Mouse (Mus musculus) gastrocnemius, postnatal 10 days (tissue): ENCODE results near the gene Atp6v0e2. TPM values are rescaled to one million over a fixed set of nuclear protein-coding genes. Genes with fewer than 3 reads are reported as not detected.
"Not testable (repeated sequence)": the region's sequence is repeated elsewhere in the genome, so short reads cannot be mapped to it uniquely, and the experiment has no call there.

Experiments
- DNase-seq: peaks from one replicate; pipeline ENCODE4 v3.0.0; 2021; ENCODE audit warnings: mixed read lengths
- long read RNA-seq, 2 experiments: library from polyadenylated mRNA; stranded (forward); transcript quantifications; one replicate each; pipeline ENCODE4 v2.0.0; 2021
- total RNA-seq, 2 experiments: library from RNA; stranded (reverse); gene quantifications; 2 replicates each; pipeline ENCODE4 v1.2.3; 2021

Gene Atp6v0e2
- total RNA-seq, result 10 to 100 TPM; 42.3 to 47.3 TPM
- long read RNA-seq, experiment 1, transcript Atp6v0e2-201 (4 exons, 1,789 nt), result major isoform, 78 of 84 reads
- long read RNA-seq, experiment 1, partial matches to known transcripts, result 6 of 84 reads
- long read RNA-seq, experiment 1, other reads (novel, unspliced or antisense), result 0 of 84 reads
- long read RNA-seq, experiment 2, transcript Atp6v0e2-201 (4 exons, 1,789 nt), result major isoform, 76 of 84 reads
- long read RNA-seq, experiment 2, partial matches to known transcripts, result 7 of 84 reads
- long read RNA-seq, experiment 2, other reads (novel, unspliced or antisense), result 0 of 84 reads

DNA sequence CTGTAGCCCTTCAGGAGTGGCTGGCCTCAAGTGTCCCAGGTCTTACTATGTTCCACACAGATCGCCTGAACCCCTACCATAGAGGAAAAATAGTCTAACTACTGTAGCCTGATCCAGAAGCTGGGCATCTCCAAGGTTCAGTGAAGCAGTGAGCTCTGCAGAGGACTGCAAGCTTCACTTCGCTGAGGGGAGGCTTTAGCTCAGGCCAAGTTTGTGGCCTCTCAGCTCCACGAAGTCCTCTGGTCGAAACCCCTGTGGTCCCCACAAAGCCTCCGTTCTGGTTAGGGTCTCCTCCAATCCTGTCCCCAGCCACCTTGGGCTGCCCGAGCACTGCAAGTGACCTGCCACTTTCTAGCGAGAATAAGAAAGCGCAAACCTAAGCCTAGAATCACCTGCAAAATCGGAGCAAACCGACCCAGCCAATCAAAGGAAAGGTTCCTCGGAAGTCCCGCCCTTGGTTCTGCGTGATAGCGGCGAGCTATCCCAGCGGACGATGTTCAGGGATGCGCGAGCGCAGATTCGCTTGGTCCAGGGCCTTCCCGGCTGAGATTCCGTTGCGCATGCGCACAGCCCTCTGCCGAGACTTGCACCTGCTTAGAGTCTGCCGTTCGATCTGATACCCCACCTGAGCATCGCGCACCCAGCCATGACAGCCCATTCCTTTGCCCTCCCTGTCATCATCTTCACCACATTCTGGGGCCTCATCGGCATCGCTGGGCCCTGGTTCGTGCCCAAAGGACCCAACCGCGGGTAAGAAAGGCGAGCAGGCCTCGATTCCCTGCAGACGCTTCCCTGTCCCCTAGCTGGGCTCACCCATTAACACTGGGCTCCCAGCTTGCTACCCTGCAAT lies at the start of gene Atp6v0e2:
Gene Atp6v0e2 (plus strand): TSS at position 511 of the 850 bp plus-strand sequence.
- peak; percentile 84 for DNase-seq

DNA sequence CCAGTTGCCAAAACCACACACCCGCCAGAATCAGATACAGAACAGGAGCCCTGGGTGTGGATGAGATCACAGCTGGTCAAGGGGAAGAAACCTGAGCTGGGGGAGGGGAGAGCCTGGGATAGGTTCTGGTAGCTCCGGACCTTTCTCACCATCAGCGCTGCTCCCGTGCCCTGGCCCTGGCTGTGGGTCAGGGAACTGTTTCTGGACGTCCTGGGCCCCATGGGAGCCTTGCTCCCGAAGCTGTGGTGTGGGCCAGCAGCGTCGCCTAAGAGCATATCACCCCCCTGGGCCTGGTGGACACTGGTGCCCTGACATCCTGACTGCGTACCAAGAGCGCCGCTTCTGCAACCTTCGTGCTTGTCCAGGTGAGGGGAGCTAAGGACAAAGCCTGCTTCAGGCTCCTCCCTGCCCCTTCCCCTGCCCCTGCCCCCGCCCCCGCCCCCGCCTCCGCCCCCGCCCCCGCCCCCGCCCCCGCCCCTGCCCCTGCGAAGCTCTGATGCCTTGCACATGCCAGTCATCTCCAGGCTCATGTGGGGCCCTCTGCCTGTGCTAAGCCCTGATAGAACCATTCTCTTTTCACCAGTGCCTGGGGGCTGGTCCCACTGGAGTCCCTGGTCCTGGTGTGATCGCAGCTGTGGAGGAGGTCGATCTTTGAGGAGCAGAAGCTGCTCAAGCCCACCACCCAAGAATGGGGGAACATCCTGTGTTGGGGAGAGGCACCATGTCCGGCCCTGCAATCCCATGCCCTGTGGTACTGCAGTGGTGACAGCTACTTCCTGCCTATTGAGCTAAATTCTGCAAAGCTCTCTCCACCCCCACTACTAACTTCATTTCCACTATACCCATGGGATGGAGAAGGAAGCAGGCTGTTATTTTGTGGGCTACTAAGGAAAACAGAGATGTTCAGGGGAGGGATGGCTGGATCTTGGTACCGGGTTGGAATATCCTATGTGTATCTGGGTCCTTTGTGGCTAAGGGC lies 49.4 kb upstream of the Atp6v0e2 start:
- DNase-seq, result peak; percentile 30

DNA sequence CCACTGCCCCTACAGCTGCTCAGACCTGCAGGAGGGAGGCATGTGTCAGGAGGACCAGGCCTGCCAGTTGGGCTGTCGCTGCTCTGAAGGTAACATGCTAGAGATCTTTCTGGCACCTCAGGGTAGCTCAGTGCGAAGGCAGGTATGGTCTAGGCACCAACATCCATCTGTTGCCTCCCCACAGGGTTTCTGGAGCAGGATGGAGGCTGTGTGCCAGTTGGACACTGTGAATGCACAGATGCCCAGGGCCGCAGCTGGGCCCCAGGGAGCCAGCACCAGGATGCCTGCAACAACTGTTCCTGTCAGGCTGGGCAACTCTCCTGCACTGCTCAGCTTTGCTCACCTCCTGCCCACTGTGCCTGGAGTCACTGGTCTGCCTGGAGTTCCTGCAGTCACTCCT lies 47.7 kb upstream of the Atp6v0e2 start:
- DNase-seq, result peak; percentile 38

DNA sequence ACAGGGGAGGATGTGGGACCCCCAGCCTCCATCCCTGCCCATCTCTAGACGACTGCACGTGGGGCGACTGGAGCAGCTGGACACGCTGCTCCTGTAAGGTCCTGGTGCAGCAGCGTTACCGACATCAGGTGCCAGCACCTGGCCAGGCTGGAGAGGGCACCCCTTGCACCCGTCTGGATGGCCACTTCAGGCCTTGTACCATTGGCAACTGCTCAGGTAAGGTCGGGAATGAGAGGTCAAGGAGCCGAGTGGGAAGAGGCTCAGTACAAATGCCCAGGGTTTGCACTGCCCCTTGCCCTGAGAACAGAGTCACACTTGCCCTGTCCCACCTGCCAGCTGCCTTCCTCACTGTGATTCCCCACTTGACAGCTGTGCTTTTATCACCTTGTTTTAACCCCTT lies 46.1 kb upstream of the Atp6v0e2 start:
- DNase-seq, result no peak

DNA sequence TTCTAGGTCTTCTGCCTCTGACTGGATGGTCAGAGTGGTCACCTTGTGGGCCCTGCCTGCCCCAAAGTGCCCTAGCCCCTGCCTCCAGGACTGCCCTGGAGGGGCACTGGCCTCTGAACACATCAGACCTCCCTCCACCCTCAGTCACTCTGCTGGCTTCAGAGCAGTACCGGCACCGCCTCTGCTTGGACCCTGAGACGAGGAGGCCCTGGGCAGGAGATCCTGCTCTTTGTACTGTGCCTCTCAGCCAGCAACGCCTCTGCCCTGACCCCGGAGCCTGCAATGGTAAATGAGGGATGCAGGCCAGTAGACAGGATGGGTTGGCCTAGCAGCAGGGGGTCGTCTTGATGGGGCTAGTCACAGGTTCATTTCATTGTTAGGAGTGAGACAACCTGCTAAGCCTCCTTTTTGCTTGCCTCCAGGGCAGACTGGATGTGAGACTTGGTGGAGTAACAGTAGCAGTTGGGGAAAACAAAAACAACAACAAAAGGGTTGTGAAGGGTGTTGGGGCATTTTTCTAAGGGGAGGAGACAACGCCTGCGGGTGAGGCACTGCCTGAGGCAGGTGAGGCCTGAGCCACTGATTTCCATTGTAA lies 44.2 kb upstream of the Atp6v0e2 start:
- no peak for DNase-seq

DNA sequence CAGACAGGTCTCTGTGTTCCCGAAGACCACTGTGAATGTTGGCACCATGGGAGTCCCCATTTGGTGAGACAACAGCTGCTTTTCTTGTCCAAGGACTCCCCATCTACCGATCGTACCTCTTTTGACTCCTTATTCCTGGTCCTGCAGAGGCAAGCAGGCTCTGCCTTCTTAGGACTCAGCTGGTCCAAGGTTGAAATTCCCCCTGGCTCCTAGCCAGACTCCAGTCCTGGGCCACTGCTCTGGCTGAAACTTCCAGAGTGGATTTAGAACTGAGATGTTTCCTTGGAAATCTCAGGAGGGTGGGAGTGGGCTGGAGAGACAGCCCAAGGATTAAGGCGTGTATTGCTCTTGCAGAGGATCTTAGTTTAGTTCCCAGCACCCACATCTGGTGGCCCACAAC lies 39.9 kb upstream of the Atp6v0e2 start:
- no peak for DNase-seq

DNA sequence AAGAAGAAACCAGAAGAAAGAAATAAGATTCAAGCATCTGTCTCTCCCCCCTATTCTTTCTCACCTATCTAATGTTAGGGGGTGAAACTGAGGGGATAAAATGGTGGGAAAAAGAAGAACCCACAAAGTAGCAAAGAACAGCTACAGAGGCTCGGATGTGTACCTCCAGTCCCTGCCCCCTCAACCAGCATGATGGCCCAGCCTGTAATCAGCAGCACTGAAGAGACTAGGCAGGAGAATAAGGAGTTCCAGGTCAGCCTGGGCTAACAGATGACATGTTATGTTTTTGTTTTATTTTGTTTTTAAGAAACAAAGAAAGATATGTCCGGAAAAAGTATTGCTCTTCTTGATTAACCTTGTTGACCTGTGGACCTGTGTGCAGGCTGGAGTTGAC lies 33.6 kb upstream of the Atp6v0e2 start:
- no peak for DNase-seq

DNA sequence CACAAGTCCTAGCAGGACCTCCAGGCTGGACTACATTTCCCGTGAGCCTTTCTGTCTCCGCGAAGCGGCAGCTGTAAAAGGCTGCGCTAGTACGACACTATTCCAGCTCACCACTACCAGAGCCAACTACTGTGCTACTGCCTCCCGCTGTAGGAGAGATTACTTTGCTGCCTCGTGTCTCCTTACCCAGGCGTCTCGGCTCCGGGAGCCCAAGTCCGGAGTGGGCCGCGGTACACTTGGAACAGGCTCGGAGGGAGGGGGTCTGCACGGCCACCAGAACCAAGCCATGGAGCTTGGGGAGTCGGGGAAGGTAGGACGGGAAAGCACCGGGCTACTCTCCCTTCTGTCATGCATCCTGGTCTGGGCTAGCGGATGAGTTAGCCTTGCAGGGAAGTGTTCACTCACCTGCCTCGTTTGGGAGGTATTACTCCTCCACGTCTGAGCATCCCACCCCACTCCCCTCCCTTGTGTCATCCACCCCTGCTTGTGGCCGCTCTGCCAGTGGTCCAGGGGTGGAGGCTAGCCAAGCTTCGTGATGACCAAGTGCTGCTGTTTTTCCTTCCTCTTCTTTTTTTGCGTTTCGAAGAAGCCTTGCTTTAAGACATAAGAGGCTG lies 33.1 kb upstream of the Atp6v0e2 start:
- peak; percentile 73 for DNase-seq

DNA sequence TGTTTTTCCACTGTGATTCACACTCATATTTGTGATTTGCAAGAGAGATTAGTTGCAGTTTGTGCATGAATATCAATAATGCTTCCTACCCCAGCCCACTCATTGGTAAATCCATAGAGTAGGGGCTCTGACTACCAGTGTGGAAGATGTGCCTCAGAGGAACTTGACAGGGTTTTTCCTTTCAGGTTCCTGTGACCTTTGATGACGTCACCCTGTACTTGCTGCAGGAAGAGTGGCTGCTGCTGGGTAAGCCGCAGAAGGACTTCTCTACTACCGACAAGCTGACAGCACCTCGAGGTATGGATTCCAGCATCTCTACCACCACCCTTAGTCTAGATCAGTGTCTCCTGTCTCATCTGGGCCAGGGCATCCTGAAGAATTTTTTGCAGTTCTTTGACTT lies 29.3 kb upstream of the Atp6v0e2 start:
- DNase-seq, result no peak

DNA sequence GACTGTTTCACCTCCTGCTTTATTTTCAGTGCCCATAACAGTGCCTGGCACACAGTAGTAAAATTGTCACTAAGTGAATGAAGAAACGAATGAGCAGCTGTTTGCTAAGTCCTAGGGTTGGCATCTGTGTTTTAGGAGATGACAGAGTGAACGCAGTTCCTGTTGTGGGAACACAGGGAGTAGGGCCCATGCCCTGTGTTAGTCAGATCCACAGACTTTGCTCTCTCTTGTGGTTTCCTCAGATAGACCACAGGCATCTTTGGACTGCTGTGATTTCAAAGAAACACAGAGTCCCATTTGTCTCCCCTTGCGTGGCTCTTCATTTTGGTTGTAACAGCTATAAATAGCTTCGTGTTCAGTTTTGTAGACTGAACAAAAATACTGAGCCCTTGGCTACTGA lies 27.0 kb upstream of the Atp6v0e2 start:
- no peak for DNase-seq

DNA sequence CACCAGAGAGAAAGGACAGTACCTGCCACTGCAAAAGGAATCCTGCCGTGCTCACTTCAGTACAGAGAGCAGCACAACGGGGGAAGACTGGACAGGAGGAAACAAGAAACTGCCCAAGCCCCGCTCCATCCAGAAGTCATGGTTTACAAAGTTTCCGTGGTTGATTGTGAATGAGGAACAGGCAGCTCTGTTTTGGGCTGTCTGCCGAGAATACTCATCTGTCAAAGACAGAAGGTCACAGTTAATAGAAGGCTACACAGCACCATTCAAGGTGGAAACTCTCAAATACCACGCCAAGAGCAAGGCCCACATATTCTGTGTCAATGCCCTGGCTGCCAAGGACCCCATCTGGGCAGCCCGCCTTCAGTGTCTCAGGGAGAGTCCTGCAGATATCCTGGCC lies 25.6 kb upstream of the Atp6v0e2 start:
- DNase-seq, result no peak

DNA sequence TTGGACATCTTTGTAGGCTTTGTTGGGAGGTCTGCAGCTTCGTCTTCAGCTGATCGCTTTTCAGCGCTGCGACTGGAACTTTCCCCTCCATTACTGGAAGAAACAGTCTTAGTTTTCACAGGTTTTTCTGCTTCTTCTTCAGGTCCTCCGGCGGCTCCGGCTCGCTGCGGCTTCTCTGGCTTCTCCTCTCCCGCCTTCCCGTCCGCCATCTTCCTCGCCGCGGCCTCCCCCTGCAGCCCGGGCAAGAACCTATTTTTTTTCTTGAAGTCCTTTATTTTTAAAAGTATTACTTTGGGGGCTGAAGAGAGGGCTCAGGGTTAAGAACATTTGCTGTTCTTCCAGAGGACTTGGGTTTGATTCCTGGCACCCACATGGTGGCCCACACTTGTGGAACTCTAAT lies 12.5 kb upstream of the Atp6v0e2 start:
- not testable (repeated sequence) for DNase-seq

DNA sequence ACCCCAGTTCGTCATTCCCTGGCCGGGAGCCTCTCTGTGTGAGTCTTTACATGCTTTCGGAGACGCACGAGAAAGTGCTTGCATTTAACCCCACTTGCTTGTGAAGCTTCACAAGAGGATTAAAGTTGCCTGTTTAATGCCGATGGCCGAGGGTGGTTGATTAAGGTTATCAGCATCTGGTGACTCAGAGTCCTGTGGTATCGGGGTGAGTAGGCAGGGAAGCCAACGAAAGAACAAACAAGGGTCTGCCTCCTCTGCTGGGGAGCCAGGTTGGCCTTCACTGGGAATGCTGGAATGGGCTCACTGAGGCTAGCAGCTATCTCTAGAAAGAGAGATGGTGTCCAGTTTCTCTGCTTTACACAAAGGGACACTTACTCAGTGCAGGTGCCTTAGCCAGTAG lies 9.5 kb upstream of the Atp6v0e2 start:
- DNase-seq, result no peak

DNA sequence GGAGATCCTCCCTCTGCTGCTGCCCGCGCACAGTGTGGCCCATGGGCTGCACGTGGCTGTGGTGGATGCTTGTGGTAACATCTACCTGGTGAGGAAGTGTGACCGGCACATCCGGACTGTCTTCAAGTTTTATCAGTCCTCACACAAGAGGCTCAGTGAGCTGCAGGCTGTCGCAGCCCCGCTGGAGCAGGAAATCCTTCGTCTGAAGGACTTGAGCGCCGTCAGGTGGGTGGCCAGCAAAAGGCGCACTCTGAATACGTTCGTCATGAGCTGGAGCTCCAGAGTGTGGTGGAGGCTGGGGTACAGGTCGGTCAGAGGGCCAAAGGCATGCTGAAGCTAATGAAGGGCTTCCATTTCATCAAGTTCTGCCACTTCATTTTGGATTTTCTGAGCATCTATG lies 8.2 kb upstream of the Atp6v0e2 start:
- no peak for DNase-seq

DNA sequence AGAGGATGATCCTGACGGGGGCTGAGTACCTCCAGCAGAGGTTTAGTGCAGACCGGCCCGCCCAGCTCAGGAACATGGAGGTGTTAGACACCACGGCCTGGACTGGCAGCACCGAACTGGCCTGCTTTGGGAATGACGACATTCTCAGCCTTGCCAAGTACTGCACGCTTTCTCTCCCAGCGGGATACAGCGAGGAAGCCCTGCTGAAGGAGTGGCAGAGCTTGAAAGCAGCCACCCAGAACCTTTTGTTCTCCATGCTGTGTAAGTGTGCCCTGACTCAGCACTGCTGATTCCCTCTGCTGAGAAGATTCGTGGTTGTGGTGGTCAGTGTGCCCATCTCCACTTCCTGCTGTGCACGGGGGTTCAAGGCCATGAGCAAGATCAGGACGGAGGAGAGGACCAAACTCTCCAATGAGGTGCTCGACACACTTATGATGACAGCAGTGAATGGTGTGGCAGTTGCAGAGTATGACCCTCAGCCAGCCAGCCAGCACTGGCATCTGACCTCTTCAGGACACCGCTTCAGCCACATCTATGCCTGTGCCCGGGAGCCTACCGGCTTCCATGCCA lies 7.5 kb upstream of the Atp6v0e2 start:
- no peak for DNase-seq

DNA sequence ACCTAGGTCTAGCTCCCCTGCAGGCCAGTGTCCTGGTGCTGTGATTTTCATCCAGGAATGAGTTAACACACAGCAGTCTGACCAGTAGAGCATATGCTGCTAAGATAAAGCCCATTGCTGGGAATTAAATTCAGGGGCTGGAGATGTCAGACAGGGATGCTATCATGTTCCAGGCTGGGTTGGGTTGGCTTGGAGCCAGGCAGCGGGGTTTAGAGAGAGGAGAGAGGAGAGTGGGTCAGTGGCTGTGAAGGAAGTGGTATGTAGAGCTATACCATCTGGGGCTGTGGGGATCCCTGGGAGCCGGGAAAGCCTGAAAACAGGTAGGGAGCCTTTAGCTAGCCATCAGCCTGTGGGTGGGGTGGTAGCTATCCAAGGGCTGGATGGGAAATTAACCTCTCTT lies 6.6 kb upstream of the Atp6v0e2 start:
- no peak for DNase-seq

DNA sequence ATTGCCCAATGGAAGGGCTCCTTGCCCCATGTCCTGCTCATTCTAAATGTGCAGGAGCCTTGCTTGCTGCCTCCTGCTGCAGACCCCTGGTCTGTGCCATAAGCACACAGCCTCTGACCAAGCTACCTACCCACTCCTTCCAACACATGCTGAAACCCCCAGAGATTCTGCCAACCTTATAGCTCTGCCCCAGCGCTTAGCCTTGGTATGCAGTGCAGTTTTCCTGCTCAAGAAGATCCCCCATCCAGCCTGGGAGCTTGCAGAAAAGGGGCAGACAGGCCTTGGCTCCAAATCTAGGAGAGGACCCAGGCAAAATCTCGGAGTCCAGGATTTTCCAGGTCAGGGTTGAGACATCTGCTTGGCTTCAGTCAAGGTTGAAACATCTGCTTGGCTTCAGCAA lies 3.9 kb upstream of the Atp6v0e2 start:
- no peak for DNase-seq

DNA sequence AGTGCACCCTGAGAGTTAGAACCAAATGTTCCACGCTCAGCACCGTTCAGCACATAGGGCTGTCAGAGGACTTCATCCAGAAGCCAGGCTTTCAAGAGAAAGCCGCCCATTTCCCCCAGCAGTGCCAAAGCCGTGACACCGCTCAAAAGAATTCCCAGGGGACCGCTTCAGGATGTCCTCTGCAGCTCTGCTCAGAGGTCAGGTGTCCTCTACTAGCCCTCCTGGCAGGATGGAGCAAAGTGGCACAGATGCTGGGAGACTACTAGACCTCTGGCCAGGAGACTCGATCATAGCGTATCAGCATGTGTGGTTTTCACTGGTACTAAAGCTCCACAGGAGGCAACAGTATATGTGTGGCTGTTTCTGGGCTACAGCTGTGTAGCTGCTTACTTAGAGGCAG lies 2.5 kb upstream of the Atp6v0e2 start:
- no peak for DNase-seq

DNA sequence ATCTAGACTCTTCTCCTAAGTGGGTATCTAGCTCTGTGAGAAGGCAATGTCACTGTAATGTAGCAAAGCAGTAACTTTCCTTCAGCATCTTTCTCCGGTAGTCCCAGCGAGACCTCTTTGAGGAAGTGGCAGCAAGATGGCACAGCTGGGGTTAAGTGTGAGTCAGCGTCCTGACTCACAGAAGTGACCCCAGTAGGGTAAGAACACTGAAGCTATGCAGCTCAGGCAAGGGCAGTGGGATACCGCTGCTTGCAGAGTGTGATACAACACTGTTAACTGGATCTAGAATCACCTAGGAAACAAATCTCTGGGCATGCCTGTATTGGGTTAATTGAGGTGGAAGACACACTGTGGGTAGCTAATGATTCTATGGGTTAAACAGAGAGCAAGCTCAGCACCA lies 1.3 kb upstream of the Atp6v0e2 start:
- DNase-seq, result no peak

DNA sequence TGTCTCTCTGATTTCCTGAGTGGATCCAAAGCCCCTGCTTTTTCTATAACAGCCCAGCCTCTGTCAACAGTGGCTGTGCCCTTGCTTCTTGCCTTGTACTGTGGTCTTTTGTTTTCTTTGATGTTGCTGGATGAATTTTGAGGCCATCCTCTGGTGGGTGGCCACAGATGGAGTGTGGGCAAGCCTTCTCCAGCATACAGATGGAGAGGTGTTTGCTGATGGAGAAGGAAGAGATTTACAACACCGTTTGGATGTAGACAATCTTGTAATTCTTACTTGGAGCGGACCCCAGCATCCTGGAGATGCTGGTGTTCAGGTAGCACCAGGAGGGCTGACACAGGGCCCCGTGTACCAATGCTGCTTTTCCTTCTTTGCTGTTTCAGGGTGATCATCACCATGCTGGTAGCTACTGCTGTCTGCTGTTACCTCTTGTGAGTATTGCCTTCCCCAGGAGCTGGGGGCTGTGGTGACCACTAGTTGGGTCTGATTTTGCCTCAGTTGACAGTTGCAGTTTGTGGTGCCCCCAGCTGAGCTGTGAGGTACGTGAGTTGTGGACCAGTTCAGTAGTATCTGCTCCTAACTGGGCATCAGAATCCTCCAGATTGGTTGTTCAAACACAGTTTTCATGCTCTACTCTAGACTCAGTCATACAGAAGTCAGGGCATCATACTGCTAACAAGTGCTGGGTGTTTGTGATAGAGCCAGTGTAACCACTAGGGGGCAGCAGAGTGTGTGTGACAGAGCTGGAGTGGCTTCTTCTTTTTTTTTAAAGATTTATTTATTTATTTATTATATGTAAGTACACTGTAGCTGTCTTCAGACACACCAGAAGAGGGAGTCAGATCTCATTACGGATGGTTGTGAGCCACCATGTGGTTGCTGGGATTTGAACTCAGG lies 1.7 kb downstream of the Atp6v0e2 start:
- DNase-seq, result peak; percentile 77
